Mouse (Mus musculus) CH12.LX (cell line): ENCODE data around the gene Golga7b. TPM values are rescaled to one million over a fixed set of nuclear protein-coding genes. Genes with fewer than 3 reads are reported as not detected.

Source experiments
- DNase-seq: peaks from one replicate; pipeline ENCODE4 v3.0.0-alpha.2; 2013; ENCODE audit errors: extremely low read depth
- H3K27ac ChIP-seq: 2 replicates; pipeline ENCODE4 v1.5.1; 2012; ENCODE audit warnings: low read depth, mild to moderate bottlenecking, control low read depth, moderate library complexity; ENCODE audit not compliant: insufficient read depth
- H3K27me3 ChIP-seq: replicated peaks from 2 replicates; pipeline ENCODE3; 2012; ENCODE audit warnings: inconsistent platforms
- H3K36me3 ChIP-seq, 2 experiments: replicated peaks in 1 of 2; 2 replicates each; pipeline versions ENCODE3 to v1.6.1; 2012; ENCODE audit warnings: inconsistent platforms in 1 of 2, low read length in 1 of 2, mild to moderate bottlenecking in 1 of 2, mixed read lengths in 1 of 2, moderate library complexity in 1 of 2; ENCODE audit not compliant: control insufficient read depth in 1 of 2, insufficient read depth in 1 of 2
- H3K4me1 ChIP-seq, 2 experiments: 2 replicates each; pipeline ENCODE4 v1.6.1; 2012; ENCODE audit warnings: inconsistent platforms in 1 of 2, moderate library complexity in 1 of 2; ENCODE audit not compliant: insufficient read depth in 2 of 2, control insufficient read depth in 1 of 2
- H3K4me2 ChIP-seq: 2 replicates; pipeline ENCODE4 v1.6.1; 2012; ENCODE audit warnings: low read depth, mild to moderate bottlenecking, control low read depth; ENCODE audit not compliant: poor library complexity, insufficient read depth, severe bottlenecking
- H3K4me3 ChIP-seq, 3 experiments: fragments of 150-350 bp in 1 of 3; sonication (generic) in 1 of 3; replicated peaks in 1 of 3; 2 replicates each; pipeline versions ENCODE3 to v1.5.1; 2011 to 2012; ENCODE audit warnings: low read depth in 2 of 3, low read length in 2 of 3, mild to moderate bottlenecking in 2 of 3, moderate library complexity in 2 of 3, control low read depth in 1 of 3, improper control_type of control experiment in 1 of 3, inconsistent platforms in 1 of 3, mixed read lengths in 1 of 3; ENCODE audit not compliant: poor library complexity in 1 of 3
- H3K79me2 ChIP-seq: replicated peaks from 2 replicates; pipeline ENCODE4 v1.6.1; 2012; ENCODE audit warnings: mild to moderate bottlenecking, moderate library complexity; ENCODE audit not compliant: control insufficient read depth, poor library complexity, insufficient read depth, severe bottlenecking; ENCODE audit errors: extremely low read depth
- H3K9ac ChIP-seq: 2 replicates; pipeline ENCODE4 v1.6.1; 2012; ENCODE audit warnings: low read depth, mild to moderate bottlenecking, control low read depth, moderate library complexity; ENCODE audit not compliant: insufficient read depth
- H3K9me3 ChIP-seq: replicated peaks from 2 replicates; pipeline ENCODE3; 2012; ENCODE audit warnings: low read length, inconsistent platforms, mixed read lengths
- BHLHE40 ChIP-seq: IDR thresholded peaks from 2 replicates; pipeline ENCODE4 v1.6.1; 2011; ENCODE audit warnings: mild to moderate bottlenecking, low read depth, low read length, improper control_type of control experiment
- CHD1 ChIP-seq: IDR thresholded peaks from 2 replicates; pipeline ENCODE4 v1.6.1; 2012; ENCODE audit warnings: low read depth, low read length, improper control_type of control experiment, inconsistent platforms
- CHD2 ChIP-seq: IDR thresholded peaks from 2 replicates; pipeline ENCODE4 v1.6.1; 2011; ENCODE audit warnings: low read length, improper control_type of control experiment
- CTCF ChIP-seq, 2 experiments: IDR thresholded peaks in 1 of 2; conservative IDR thresholded peaks in 1 of 2; 2 replicates each; pipeline ENCODE4 v1.5.1; 2011 to 2012; ENCODE audit warnings: low read depth in 2 of 2, low read length in 2 of 2, improper control_type of control experiment in 1 of 2, inconsistent platforms in 1 of 2, mild to moderate bottlenecking in 1 of 2, moderate library complexity in 1 of 2
- ELF1 ChIP-seq: IDR thresholded peaks from 2 replicates; pipeline ENCODE4 v1.6.1; 2014; ENCODE audit warnings: low read depth, mild to moderate bottlenecking, inconsistent platforms, low read length, improper control_type of control experiment
- EP300 ChIP-seq: IDR thresholded peaks from 2 replicates; pipeline ENCODE4 v1.6.1; 2011; ENCODE audit warnings: low read length, improper control_type of control experiment
- ETS1 ChIP-seq: conservative IDR thresholded peaks from 2 replicates; pipeline ENCODE4 v1.6.1; 2012; ENCODE audit warnings: low read depth, mild to moderate bottlenecking, inconsistent platforms, low read length, improper control_type of control experiment, moderate library complexity
- HCFC1 ChIP-seq: IDR thresholded peaks from 2 replicates; pipeline ENCODE4 v1.6.1; 2012; ENCODE audit warnings: low read depth, mild to moderate bottlenecking, inconsistent platforms, low read length, improper control_type of control experiment
- IRF4 ChIP-seq: IDR thresholded peaks from 2 replicates; pipeline ENCODE4 v1.6.1; 2014; ENCODE audit warnings: low read depth, mild to moderate bottlenecking, inconsistent platforms, low read length, improper control_type of control experiment
- JUN ChIP-seq: IDR thresholded peaks from 2 replicates; pipeline ENCODE4 v1.6.1; 2011; ENCODE audit warnings: low read depth, mild to moderate bottlenecking, low read length, improper control_type of control experiment, moderate library complexity; ENCODE audit not compliant: insufficient read depth
- KAT2A ChIP-seq: IDR thresholded peaks from 2 replicates; pipeline ENCODE4 v1.6.1; 2012; ENCODE audit warnings: low read length, improper control_type of control experiment, inconsistent platforms; ENCODE audit not compliant: insufficient replicate concordance
- MAFK ChIP-seq: IDR thresholded peaks from 2 replicates; pipeline ENCODE4 v1.6.1; 2011; ENCODE audit warnings: low read length, improper control_type of control experiment; ENCODE audit not compliant: insufficient replicate concordance
- MAX ChIP-seq: IDR thresholded peaks from 2 replicates; pipeline ENCODE4 v1.6.1; 2011; ENCODE audit warnings: low read length, improper control_type of control experiment
- MAZ ChIP-seq: IDR thresholded peaks from 2 replicates; pipeline ENCODE4 v1.6.1; 2012; ENCODE audit warnings: low read depth, mild to moderate bottlenecking, inconsistent platforms, low read length, improper control_type of control experiment, moderate library complexity
- MEF2A ChIP-seq: IDR thresholded peaks from 2 replicates; pipeline ENCODE4 v1.6.1; 2014; ENCODE audit warnings: low read depth, mild to moderate bottlenecking, inconsistent platforms, low read length, improper control_type of control experiment, borderline replicate concordance
- MYC ChIP-seq: IDR thresholded peaks from 2 replicates; pipeline ENCODE4 v1.6.1; 2011; ENCODE audit warnings: low read depth, mild to moderate bottlenecking, improper control_type of control experiment, low read length
- NELFE ChIP-seq: IDR thresholded peaks from 2 replicates; pipeline ENCODE4 v1.6.1; 2011; ENCODE audit warnings: low read depth, low read length, improper control_type of control experiment
- NRF1 ChIP-seq: IDR thresholded peaks from 2 replicates; pipeline ENCODE4 v1.6.1; 2014; ENCODE audit warnings: low read depth, mild to moderate bottlenecking, inconsistent platforms, low read length, improper control_type of control experiment, moderate library complexity
- POLR2A ChIP-seq: IDR thresholded peaks from 2 replicates; pipeline ENCODE4 v1.6.1; 2011; ENCODE audit warnings: low read depth, mild to moderate bottlenecking, improper control_type of control experiment, low read length
- POLR2AphosphoS2 ChIP-seq: IDR thresholded peaks from 2 replicates; pipeline ENCODE4 v1.6.1; 2011; ENCODE audit warnings: low read depth, low read length, improper control_type of control experiment
- RAD21 ChIP-seq: IDR thresholded peaks from 2 replicates; pipeline ENCODE4 v1.6.1; 2011; ENCODE audit warnings: low read depth, mild to moderate bottlenecking, low read length, improper control_type of control experiment, moderate library complexity
- SMC3 ChIP-seq: IDR thresholded peaks from 2 replicates; pipeline ENCODE4 v1.6.1; 2011; ENCODE audit warnings: low read depth, low read length, improper control_type of control experiment
- USF1 ChIP-seq: IDR thresholded peaks from 2 replicates; pipeline ENCODE4 v1.6.1; 2014; ENCODE audit warnings: low read depth, mild to moderate bottlenecking, inconsistent platforms, low read length, improper control_type of control experiment
- USF2 ChIP-seq: conservative IDR thresholded peaks from 2 replicates; pipeline ENCODE4 v1.6.1; 2011; ENCODE audit warnings: low read depth, low read length, improper control_type of control experiment
- ZC3H11A ChIP-seq: IDR thresholded peaks from 2 replicates; pipeline ENCODE4 v1.6.1; 2012; ENCODE audit warnings: low read depth, mild to moderate bottlenecking, inconsistent platforms, low read length, improper control_type of control experiment
- ZKSCAN1 ChIP-seq: IDR thresholded peaks from 2 replicates; pipeline ENCODE4 v1.6.1; 2012; ENCODE audit warnings: low read depth, inconsistent platforms, low read length, improper control_type of control experiment, borderline replicate concordance
- ZNF384 ChIP-seq: IDR thresholded peaks from 2 replicates; pipeline ENCODE4 v1.6.1; 2012; ENCODE audit warnings: low read depth, low read length, improper control_type of control experiment, inconsistent platforms
- dilution Hi-C: fragments of 300-500 bp; cut with MboI; formaldehyde crosslinking; loops from 2 replicates; pipeline ENCODE4 v1.14.3; 2020; ENCODE audit warnings: low sequenced_read_pairs; ENCODE audit not compliant: extremely low pct_unique_long_range_greater_than_20kb, extremely low pct_ligation_motif_present
- in situ Hi-C: fragments of 300-500 bp; cut with MboI; formaldehyde crosslinking; loops from 3 replicates; pipeline ENCODE4 v1.14.3; 2019; ENCODE audit warnings: low sequenced_read_pairs, low pct_ligation_motif_present, low pct_unique_long_range_greater_than_20kb, mixed read lengths
- polyA plus RNA-seq: library from polyadenylated mRNA; unstranded; fragments of >175 nt; gene quantifications from 2 replicates; pipeline ENCODE4 v1.2.1, GENCODE M21; 2012; ENCODE audit warnings: low read depth; ENCODE audit not compliant: insufficient read length
- total RNA-seq, 2 experiments: library from RNA; depleted of rRNA; stranded (reverse); fragments of 300-350 nt in 1 of 2; fragments of >200 nt in 1 of 2; gene quantifications; 2 replicates each; pipeline ENCODE4 v1.2.3; 2012 to 2014

The Golga7b gene
- total and polyA plus RNA-seq, 3 experiments: 0.07 to 0.19 (median 0.08) TPM

DNA sequence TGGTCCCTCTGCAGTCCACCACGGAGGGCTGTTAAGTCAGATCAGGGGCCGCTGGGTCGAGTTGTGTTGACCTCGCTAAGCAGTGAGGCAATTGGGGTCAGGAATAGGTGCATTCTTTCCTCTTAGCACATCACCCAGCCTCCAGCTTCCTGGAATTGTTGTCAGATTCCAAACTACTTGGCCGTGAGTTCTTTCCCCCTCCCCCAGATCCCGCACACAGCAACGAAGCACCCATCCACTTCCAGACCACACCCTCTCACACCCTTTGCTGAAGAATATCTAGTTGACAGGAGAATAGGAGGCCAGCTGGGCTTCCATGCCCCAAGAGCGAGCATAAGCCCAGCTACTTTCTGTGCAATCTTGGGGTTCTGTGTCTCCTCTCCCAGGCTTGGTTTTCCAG is 35.4 kb upstream of the Golga7b start:
- H3K4me2 ChIP-seq: no peak overlapping the region
- in situ Hi-C loops (no loop called here), dilution Hi-C loops (no loop called here)
- no peak overlapping the region for H3K27ac ChIP-seq
- no peak for DNase-seq
- H3K9me3 ChIP-seq: no peaks in the 10 kb centered on the region
- TF ChIP-seq NRF1 (no peak), ELF1 (no peak), CHD1 (no peak), IRF4 (no peak), MEF2A (no peak), CTCF (conservative IDR thresholded peaks at IDR 0.05 in 1 of 2, IDR thresholded peaks at IDR 0.05 in 1 of 2; ENCODE audit: low read depth in 2 of 2, low read length in 2 of 2) (no peak), MYC (no peak), RAD21 (no peak), MAFK (no peak), USF1 (no peak), BHLHE40 (no peak), SMC3 (no peak), USF2 (no peak), ZKSCAN1 (no peak), POLR2A (no peak), CHD2 (no peak), MAX (no peak), ZNF384 (no peak), ETS1 (no peak), KAT2A (no peak)
- H3K36me3 ChIP-seq: no peaks in the 10 kb centered on the region
- no peaks in the 10 kb centered on the region for H3K79me2 ChIP-seq
- no peak overlapping the region for H3K9ac ChIP-seq
- peaks cover 72% of the 10 kb centered on the region for H3K27me3 ChIP-seq
- peaks cover 0 to 8% of the 10 kb centered on the region in 2 experiments; a peak in 2 of 4 replicates for H3K4me1 ChIP-seq
- H3K4me3 ChIP-seq: no peak overlapping the region

- Histone ChIP-seq H3K9me3 (no peaks in the 10 kb centered on the region), H3K4me1 (0 out of 4 replicates have a peak, but pooled peaks cover 0 to 2% of the 10 kb centered on the region in 2 experiments), H3K4me2 (no peak overlapping the region), H3K4me3 (no peak overlapping the region), H3K27ac (no peak overlapping the region), H3K36me3 (no peaks in the 10 kb centered on the region), H3K27me3 (peaks cover 47% of the 10 kb centered on the region), H3K79me2 (no peaks in the 10 kb centered on the region), H3K9ac (no peak overlapping the region)
- dilution Hi-C loops: no loop called here
- DNase-seq: no peak
- TF ChIP-seq NRF1 (no peak), NELFE (no peak), HCFC1 (no peak), POLR2A (no peak), POLR2AphosphoS2 (no peak), MYC (no peak), EP300 (no peak), CHD2 (no peak), BHLHE40 (no peak), JUN (no peak), MAZ (no peak), USF1 (no peak), ZC3H11A (no peak), CHD1 (no peak)
- in situ Hi-C loops: no loop called here
Observed at GRCm38 (mm10) chr19:42214601-42215000, 32.8 kb upstream of the Golga7b start.
